In genomic region chr1:93654275-93654674, GRCm38 (mm10) we compare ENCODE assay signal across 17 mouse cellular contexts. TPM values are rescaled to one million over a fixed set of nuclear protein-coding genes. Genes with fewer than 3 reads are reported as not detected.
"Had no signal": no experiment of that assay in that cellular context is flagged by ENCODE, and none has a peak within 500 bp of the region (broad histone marks: within the 10 kb centered on the region; RNA-seq: fewer than 3 reads in every experiment).

No protein-coding gene starts in this region.

- H3K4me1 ChIP-seq: limb, embryonic 15.5 days; lung, embryonic 15.5 days; midbrain, embryonic 15.5 days; neural tube, embryonic 12.5 days had no signal

- H3K4me3 ChIP-seq: limb, embryonic 15.5 days; liver, embryonic 12.5 days; lung, embryonic 15.5 days; midbrain, embryonic 10.5 days; midbrain, embryonic 15.5 days; neural tube, embryonic 12.5 days had no signal

- H3K9me3 ChIP-seq: limb, embryonic 15.5 days; liver, embryonic 12.5 days; lung, embryonic 15.5 days; midbrain, embryonic 15.5 days; neural tube, embryonic 12.5 days had no signal

- H3K9ac ChIP-seq: limb, embryonic 15.5 days; liver, embryonic 12.5 days; lung, embryonic 15.5 days; midbrain, embryonic 15.5 days; neural tube, embryonic 12.5 days had no signal

- DNase-seq: kidney, adult 2 months; kidney, postnatal 36 days; layer of hippocampus, adult 9-11 months; layer of hippocampus, postnatal 36 days; lung, postnatal 14 days; right cerebral cortex, postnatal 14 days had no signal

- H3K27me3 ChIP-seq: limb, embryonic 15.5 days; lung, embryonic 15.5 days; midbrain, embryonic 15.5 days; neural tube, embryonic 12.5 days had no signal

- H3K4me2 ChIP-seq: limb, embryonic 15.5 days; liver, embryonic 12.5 days; lung, embryonic 15.5 days; midbrain, embryonic 15.5 days; neural tube, embryonic 12.5 days had no signal

- H3K27ac ChIP-seq: kidney, postnatal 0 days; limb, embryonic 15.5 days; liver, embryonic 12.5 days; lung, embryonic 15.5 days; macrophage; midbrain, embryonic 10.5 days; midbrain, embryonic 15.5 days; neural tube, embryonic 12.5 days had no signal

- ATAC-seq: inflammation-experienced regulatory T-cells, adult 6 months; midbrain, embryonic 15.5 days had no signal

- H3K36me3 ChIP-seq: limb, embryonic 15.5 days; liver, embryonic 12.5 days; lung, embryonic 15.5 days; midbrain, embryonic 10.5 days; midbrain, embryonic 15.5 days; neural tube, embryonic 12.5 days had no signal

RNA-seq across cellular contexts. Expression of gene Bok, which starts 31.2 kb away (rescaled TPM):
- total RNA-seq: monocyte, adult 5-6 weeks; neutrophil, adult 5-6 weeks had no signal
- polyA plus RNA-seq: inflammation-experienced regulatory T-cells, adult 6 months; macrophage had no signal
